Mouse (Mus musculus) left cerebral cortex, adult 8-10 months (tissue): Measurements from ENCODE around the gene Ssbp3. TPM values are rescaled to one million over a fixed set of nuclear protein-coding genes. Genes with fewer than 3 reads are reported as not detected.

ENCODE experiments used
- DNase-seq, 2 experiments: peaks; one replicate each; pipeline ENCODE4 v3.0.0; 2022; ENCODE audit warnings: low spot score in 2 of 2
- total RNA-seq, 4 experiments: library from RNA; stranded (reverse); gene quantifications; 2 replicates each; pipeline ENCODE4 v1.2.4; 2022

Gene Ssbp3
- total RNA-seq, 4 experiments from 2014 or later: 171 to 199 (median 187) TPM

GRCm38 (mm10) chr4:106958117-106958516 lies 47.6 kb downstream of the Ssbp3 start:
- DNase-seq: no peak

GRCm38 (mm10) chr4:106958561-106958960 lies 48.1 kb downstream of the Ssbp3 start:
- DNase-seq: no peak

- DNase-seq: no peak
Observed at GRCm38 (mm10) chr4:106959506-106960302, 49.2 kb downstream of the Ssbp3 start.

- DNase-seq: no peak
Observed at GRCm38 (mm10) chr4:106960476-106960875, 50.0 kb downstream of the Ssbp3 start.

GRCm38 (mm10) chr4:106961321-106961720 lies 50.8 kb downstream of the Ssbp3 start:
- no peak for DNase-seq

GRCm38 (mm10) chr4:106964356-106964755 lies 53.9 kb downstream of the Ssbp3 start:
- DNase-seq: peak in 1 of 2 experiments; percentile 85

GRCm38 (mm10) chr4:106964996-106965395 lies 54.5 kb downstream of the Ssbp3 start:
- no peak for DNase-seq

GRCm38 (mm10) chr4:106966443-106966842 lies 55.9 kb downstream of the Ssbp3 start:
- DNase-seq: peak in 1 of 2 experiments; percentile 76

- DNase-seq: no peak
Observed at GRCm38 (mm10) chr4:106968910-106969309, 58.4 kb downstream of the Ssbp3 start.

GRCm38 (mm10) chr4:106970786-106971185 lies 60.3 kb downstream of the Ssbp3 start:
- no peak for DNase-seq

- DNase-seq: no peak
Observed at GRCm38 (mm10) chr4:106972061-106972460, 61.6 kb downstream of the Ssbp3 start.

- DNase-seq: no peak
Observed at GRCm38 (mm10) chr4:106972461-106973384, 62.2 kb downstream of the Ssbp3 start.

GRCm38 (mm10) chr4:106975324-106975723 lies 64.8 kb downstream of the Ssbp3 start:
- no peak for DNase-seq

- DNase-seq: no peak
Observed at GRCm38 (mm10) chr4:106975890-106976289, 65.4 kb downstream of the Ssbp3 start.

- no peak for DNase-seq
Observed at GRCm38 (mm10) chr4:106976576-106976975, 66.1 kb downstream of the Ssbp3 start.

- no peak for DNase-seq
Observed at GRCm38 (mm10) chr4:106977218-106977651, 66.7 kb downstream of the Ssbp3 start.

GRCm38 (mm10) chr4:106978376-106978775 lies 67.9 kb downstream of the Ssbp3 start:
- no peak for DNase-seq

GRCm38 (mm10) chr4:106980669-106981068 lies 70.2 kb downstream of the Ssbp3 start:
- DNase-seq: no peak

- DNase-seq: no peak
Observed at GRCm38 (mm10) chr4:106981385-106982103, 71.0 kb downstream of the Ssbp3 start.

- DNase-seq: no peak
Observed at GRCm38 (mm10) chr4:106982344-106983121, 72.0 kb downstream of the Ssbp3 start.
